Comparison of ENCODE assay signal across 28 mouse cellular contexts in the genomic region with DNA sequence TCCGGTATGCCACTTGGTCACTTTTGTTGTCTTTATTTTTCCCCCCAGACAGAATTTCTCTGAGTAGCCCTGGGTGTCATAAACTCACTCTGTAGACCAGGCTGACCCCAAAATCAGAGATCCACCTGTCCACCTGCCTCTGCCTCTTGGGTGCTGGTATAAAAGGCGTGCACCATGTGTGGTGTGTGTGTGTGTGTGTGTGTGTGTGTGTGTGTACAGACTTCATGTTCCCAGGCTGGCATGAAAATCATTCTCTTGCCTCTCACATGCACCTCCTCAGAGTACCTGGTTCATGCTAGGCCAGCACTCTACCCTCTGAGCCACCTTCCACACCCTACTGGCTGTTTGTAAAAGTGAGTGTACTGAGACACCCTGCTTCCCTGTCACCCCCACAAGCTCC. TPM values are rescaled to one million over a fixed set of nuclear protein-coding genes. Genes with fewer than 3 reads are reported as not detected.
DNase-seq lines count a peak whose midpoint lies in the region; ATAC-seq and TF ChIP-seq lines count a peak whose summit lies in the region.
"Had no signal": no experiment of that assay in that cellular context is flagged by ENCODE, and none has a peak within 500 bp of the region (broad histone marks: within the 10 kb centered on the region; RNA-seq: fewer than 3 reads in every experiment).

No protein-coding gene starts in this region.

- DNase-seq in heart, adult 11 months, result peak; percentile 66
- DNase-seq in heart, postnatal 4 days, result no peak
- DNase-seq in midbrain, embryonic 10.5 days (ENCODE audit: low spot score), result no peak
- no peak for DNase-seq in midbrain, postnatal 0 days (ENCODE audit: low spot score)
- peak; percentile 4 for DNase-seq in thymus, postnatal 4 days
- no peak for DNase-seq in thymus, postnatal 10 days (ENCODE audit: low spot score in 2 of 2)
- DNase-seq: adrenal gland, adult 8-10 months; adrenal gland, postnatal 14 days; adrenal gland, postnatal 36 days; B cell, adult 2 months; cerebellum, adult 11-12 months; cerebellum, adult 8-10 months; cerebellum, adult 9-11 months; cerebellum, postnatal 14 days; cerebellum, postnatal 36 days; embryo, embryonic 11 days had no signal

- no peak overlapping the region for H3K4me3 ChIP-seq in midbrain, embryonic 10.5 days
- no peak overlapping the region for H3K4me3 ChIP-seq in midbrain, postnatal 0 days (ENCODE audit: low read depth, low read length)
- H3K4me3 ChIP-seq: embryonic facial prominence, embryonic 13.5 days; embryonic facial prominence, embryonic 15.5 days; erythroblast, embryonic 14.5 days; forebrain, embryonic 10.5 days; forebrain, embryonic 12.5 days had no signal

- H3K4me2 ChIP-seq in midbrain, postnatal 0 days (ENCODE audit: low read depth, low read length, poor library complexity, severe bottlenecking), result no peak overlapping the region
- H3K4me2 ChIP-seq: embryonic facial prominence, embryonic 13.5 days; embryonic facial prominence, embryonic 15.5 days; forebrain, embryonic 12.5 days had no signal

- 80% methylated on average over 2 of the region's 2 CpGs for WGBS in midbrain, embryonic 10.5 days
- 89% methylated on average over 2 of the region's 2 CpGs for WGBS in midbrain, postnatal 0 days

- H3K27me3 ChIP-seq in midbrain, embryonic 10.5 days (ENCODE audit: low read depth, poor library complexity, severe bottlenecking), result no peaks in the 10 kb centered on the region
- H3K27me3 ChIP-seq in midbrain, postnatal 0 days (ENCODE audit: insufficient read depth, low read length), result no peaks in the 10 kb centered on the region
- H3K27me3 ChIP-seq: CH12.LX; embryonic facial prominence, embryonic 13.5 days; embryonic facial prominence, embryonic 15.5 days; forebrain, embryonic 12.5 days; Patski had no signal

- no peaks in the 10 kb centered on the region for H3K36me3 ChIP-seq in midbrain, embryonic 10.5 days
- H3K36me3 ChIP-seq in midbrain, postnatal 0 days (ENCODE audit: insufficient read depth, low read length), result no peaks in the 10 kb centered on the region
- H3K36me3 ChIP-seq: embryonic facial prominence, embryonic 13.5 days; embryonic facial prominence, embryonic 15.5 days; forebrain, embryonic 10.5 days; forebrain, embryonic 12.5 days; G1E had no signal

- H3K27ac ChIP-seq in midbrain, embryonic 10.5 days (replicated peaks), result 0 out of 2 replicates have a peak overlapping the region, but pooled peaks have one; percentile 6
- H3K27ac ChIP-seq in midbrain, postnatal 0 days (ENCODE audit: low read depth, low read length), result no peak overlapping the region
- H3K27ac ChIP-seq: embryonic facial prominence, embryonic 13.5 days; embryonic facial prominence, embryonic 15.5 days; forebrain, embryonic 10.5 days; forebrain, embryonic 12.5 days had no signal

- no peaks in the 10 kb centered on the region for H3K9me3 ChIP-seq in midbrain, embryonic 10.5 days (replicated peaks)
- H3K9me3 ChIP-seq in midbrain, postnatal 0 days (ENCODE audit: low read length), result no peaks in the 10 kb centered on the region
- H3K9me3 ChIP-seq: embryonic facial prominence, embryonic 13.5 days; embryonic facial prominence, embryonic 15.5 days; forebrain, embryonic 10.5 days; forebrain, embryonic 12.5 days; G1E had no signal

- H3K9ac ChIP-seq in midbrain, postnatal 0 days (replicated peaks; ENCODE audit: low read length, poor library complexity, severe bottlenecking), result no peak overlapping the region
- H3K9ac ChIP-seq: embryonic facial prominence, embryonic 13.5 days; embryonic facial prominence, embryonic 15.5 days; forebrain, embryonic 12.5 days had no signal

- TF ChIP-seq CTCF in midbrain, postnatal 0 days (IDR thresholded peaks at IDR 0.05), result no peak

- no peak for ATAC-seq in midbrain, postnatal 0 days (ENCODE audit: low FRiP score)
- ATAC-seq: activated CD4-positive, CD25-positive, alpha-beta regulatory T cell, adult 4 months; CD4-positive, CD25-positive, alpha-beta regulatory T cell, adult 4 months; forebrain, embryonic 14.5 days; forebrain, embryonic 16.5 days; Patski had no signal

- peaks cover 22% of the 10 kb centered on the region for H3K4me1 ChIP-seq in midbrain, embryonic 10.5 days
- peaks cover 9% of the 10 kb centered on the region; the same call in 1 of the 2 replicates for H3K4me1 ChIP-seq in midbrain, postnatal 0 days (ENCODE audit: insufficient read depth, low read length)

RNA-seq across cellular contexts. Expression of a gene that starts 5.8 kb away (rescaled TPM):
- 10 to 100 TPM; 59.8 to 60.3 TPM for total RNA-seq in heart, postnatal 4 days (2021)
- 96.4 and 109 TPM in 2 replicates for polyA plus RNA-seq in midbrain, embryonic 10.5 days (2016; fragmentation: Nextera tagmentation; extraction: Ambion mirVana)
- total RNA-seq in midbrain, postnatal 0 days (2014; rRNA removed), result 53.4 and 69.5 TPM in 2 replicates
- 50.9 and 54.3 TPM in 2 replicates for polyA plus RNA-seq in midbrain, postnatal 0 days (2015; fragmentation: Nextera tagmentation; extraction: Ambion mirVana)

Comparison
In these comparisons a context has a peak if more than half of its experiments do, and no peak if none do; other contexts are left out.
1. DNase-seq: peak in heart, adult 11 months (single experiment) and thymus, postnatal 4 days (single experiment); none in heart, postnatal 4 days (single experiment), midbrain, embryonic 10.5 days (single experiment), midbrain, postnatal 0 days (single experiment) and thymus, postnatal 10 days (0 of 2).